Mouse (Mus musculus) MEL (cell line): ENCODE measurements around the gene Sipa1l1.

ENCODE experiments used
- CTCF ChIP-seq, 3 experiments: IDR thresholded peaks in 2 of 3; conservative IDR thresholded peaks in 1 of 3; 2 replicates each; pipeline ENCODE4 v1.5.1; 2011 to 2012; ENCODE audit warnings: low read length in 3 of 3, low read depth in 2 of 3, mild to moderate bottlenecking in 2 of 3, improper control_type of control experiment in 1 of 3, inconsistent platforms in 1 of 3, mixed read lengths in 1 of 3, moderate library complexity in 1 of 3; ENCODE audit not compliant: control insufficient read depth in 1 of 3, insufficient read depth in 1 of 3, poor library complexity in 1 of 3, severe bottlenecking in 1 of 3
- JUND ChIP-seq: IDR thresholded peaks from 2 replicates; pipeline ENCODE4 v1.6.1; 2011; ENCODE audit warnings: low read depth, mild to moderate bottlenecking, improper control_type of control experiment, low read length
- POLR2AphosphoS5 ChIP-seq: IDR thresholded peaks from 2 replicates; pipeline ENCODE4 v1.6.1; 2012; ENCODE audit warnings: low read depth, borderline replicate concordance, mild to moderate bottlenecking, inconsistent platforms, low read length, moderate library complexity, mixed read lengths

GRCm38 (mm10) chr12:82495936-82496335 lies 326.8 kb downstream of the Sipa1l1 start:
- TF ChIP-seq CTCF (IDR thresholded peaks at IDR 0.05 in 2 of 3, conservative IDR thresholded peaks at IDR 0.05 in 1 of 3; ENCODE audit: control insufficient read depth in 1 of 3, insufficient read depth in 1 of 3, low read depth in 2 of 3, low read length in 3 of 3, poor library complexity in 1 of 3, severe bottlenecking in 1 of 3) (no peak), JUND (no peak), POLR2AphosphoS5 (no peak)
